Mouse (Mus musculus) C2C12 (cell line): ENCODE measurements at regions not wholly inside any gene's neighbourhood (a gene's known extent, or its start where the extent isn't known, plus 50 kb on each side); places are given as distances from the start of the nearest gene placed in this dataset.

Experiments
- CEBPB ChIP-seq: IDR thresholded peaks from one replicate; pipeline ENCODE4 v1.6.1; 2011; ENCODE audit warnings: low read depth, mild to moderate bottlenecking, control low read depth, moderate library complexity
- CTCF ChIP-seq: IDR thresholded peaks from one replicate; pipeline ENCODE4 v1.5.1; 2011; ENCODE audit not compliant: control insufficient read depth, insufficient read depth, insufficient read length
- MAX ChIP-seq: IDR thresholded peaks from one replicate; pipeline ENCODE4 v1.6.1; 2011; ENCODE audit warnings: mild to moderate bottlenecking, control low read depth
- MYOD1 ChIP-seq: IDR thresholded peaks from one replicate; pipeline ENCODE4 v1.6.1; 2011; ENCODE audit warnings: low read depth; ENCODE audit not compliant: control insufficient read depth, insufficient read length
- MYOG ChIP-seq: IDR thresholded peaks from one replicate; pipeline ENCODE4 v1.6.1; 2011; ENCODE audit not compliant: control insufficient read depth, insufficient read length; ENCODE audit errors: extremely low read depth
- USF1 ChIP-seq: IDR thresholded peaks from one replicate; pipeline ENCODE4 v1.6.1; 2011; ENCODE audit warnings: low read depth, mild to moderate bottlenecking, control low read depth, moderate library complexity

- TF ChIP-seq USF1 (no peak), MAX (no peak), CTCF (no peak), MYOD1 (no peak), CEBPB (no peak), MYOG (no peak)
Measured at GRCm38 (mm10) chr2:45182876-45183275, 65.7 kb upstream of the Zeb2 start.
